Mouse (Mus musculus): ENCODE measurements around the gene Scn3b. TPM values are rescaled to one million over a fixed set of nuclear protein-coding genes. Genes with fewer than 3 reads are reported as not detected.

The Scn3b gene
- polyA plus RNA-seq, 1 experiment from 2014 or later = 13.7 TPM

DNA sequence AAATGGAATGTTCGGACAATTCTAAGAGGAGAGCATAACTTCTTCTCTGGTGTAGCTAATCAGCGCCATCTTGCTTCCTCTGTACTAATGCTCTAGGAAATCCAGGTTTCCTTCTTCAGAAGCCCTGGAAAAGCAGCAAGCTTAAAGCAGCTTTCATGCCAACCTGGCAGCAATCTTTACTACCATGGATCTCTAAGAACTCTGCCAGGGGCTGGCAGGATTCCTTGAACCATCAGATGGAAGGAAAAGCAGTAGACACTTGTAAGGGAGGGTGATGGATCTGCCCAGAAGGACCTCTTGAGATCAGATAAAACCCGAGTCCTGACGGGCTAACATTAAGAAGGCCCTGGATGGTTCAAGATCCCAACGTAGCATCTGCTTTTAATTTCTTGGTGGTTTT is 27.2 kb downstream of the Scn3b start:
- H3K4me3 ChIP-seq (replicated peaks) = no peak overlapping the region
- no peak overlapping the region for H3K27ac ChIP-seq (replicated peaks)
- H3K9ac ChIP-seq = no peak overlapping the region
- no peaks in the 10 kb centered on the region for H3K4me1 ChIP-seq
- whole genome bisulfite sequencing = 84% methylated on average over 5 of the region's 5 CpGs
- H3K27me3 ChIP-seq = no peaks in the 10 kb centered on the region
- no peak overlapping the region for H3K4me2 ChIP-seq (replicated peaks)
- ATAC-seq (ENCODE audit: insufficient number of reproducible peaks, low FRiP score, low TSS enrichment, low read depth) = no peak
- H3K36me3 ChIP-seq = peaks cover 12% of the 10 kb centered on the region; the same call in 1 of the 2 replicates
- H3K9me3 ChIP-seq (replicated peaks) = no peaks in the 10 kb centered on the region

DNA sequence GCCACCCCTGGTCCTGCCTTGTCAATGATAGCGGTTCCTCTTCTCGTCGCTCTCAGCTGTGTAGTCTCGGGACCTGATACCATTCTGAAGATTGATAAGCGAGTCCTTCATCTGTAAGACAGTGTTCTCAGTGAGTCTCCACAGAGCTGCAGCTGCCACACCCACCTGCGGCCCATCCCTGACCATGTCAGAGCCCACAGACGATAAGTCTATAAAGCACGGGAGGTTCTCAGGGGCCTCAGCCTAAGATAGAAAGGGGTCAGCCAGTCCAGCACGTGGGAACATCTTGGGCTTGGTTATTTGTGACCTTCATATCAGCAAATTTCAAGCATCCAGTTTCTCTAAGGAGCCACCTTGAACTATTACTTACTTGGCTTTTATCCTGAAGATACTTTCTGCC is 29.0 kb downstream of the Scn3b start:
- no peaks in the 10 kb centered on the region for H3K9me3 ChIP-seq (replicated peaks)
- no peak overlapping the region for H3K4me2 ChIP-seq (replicated peaks)
- no peaks in the 10 kb centered on the region for H3K4me1 ChIP-seq
- ATAC-seq (ENCODE audit: insufficient number of reproducible peaks, low FRiP score, low TSS enrichment, low read depth) = no peak
- no peak overlapping the region for H3K9ac ChIP-seq
- H3K36me3 ChIP-seq = peaks cover 18% of the 10 kb centered on the region; the same call in 1 of the 2 replicates
- H3K4me3 ChIP-seq (replicated peaks) = no peak overlapping the region
- WGBS = 93% methylated on average over 9 of the region's 9 CpGs
- no peak overlapping the region for H3K27ac ChIP-seq (replicated peaks)
- H3K27me3 ChIP-seq = no peaks in the 10 kb centered on the region

DNA sequence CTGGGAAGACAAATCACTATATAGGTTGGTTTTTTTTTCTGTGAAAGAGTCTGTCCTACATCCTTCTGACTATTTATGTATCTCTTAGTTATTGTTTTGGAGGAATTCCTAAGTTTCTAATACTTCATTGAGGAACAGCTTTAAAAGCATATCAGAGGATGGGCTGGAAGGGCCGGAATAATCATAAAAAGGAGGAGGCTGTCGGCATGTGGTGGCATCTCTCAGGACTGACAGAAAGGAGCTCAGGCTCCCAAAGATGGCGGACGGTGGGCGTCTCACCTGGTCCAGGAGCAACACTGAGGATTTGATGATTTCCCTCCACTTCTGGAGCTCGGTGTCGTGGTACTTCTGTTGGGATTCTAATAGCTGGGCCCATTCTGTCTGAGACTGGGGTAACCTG is 30.3 kb downstream of the Scn3b start:
- no peak for ATAC-seq (ENCODE audit: insufficient number of reproducible peaks, low FRiP score, low TSS enrichment, low read depth)
- no peaks in the 10 kb centered on the region for H3K9me3 ChIP-seq (replicated peaks)
- no peaks in the 10 kb centered on the region for H3K4me1 ChIP-seq
- H3K27ac ChIP-seq (replicated peaks) = no peak overlapping the region
- no peak overlapping the region for H3K4me3 ChIP-seq (replicated peaks)
- WGBS = over 99% methylated on average over 7 of the region's 7 CpGs
- H3K27me3 ChIP-seq = no peaks in the 10 kb centered on the region
- peaks cover 21% of the 10 kb centered on the region; the same call in 1 of the 2 replicates for H3K36me3 ChIP-seq
- H3K9ac ChIP-seq = no peak overlapping the region
- H3K4me2 ChIP-seq (replicated peaks) = no peak overlapping the region

DNA sequence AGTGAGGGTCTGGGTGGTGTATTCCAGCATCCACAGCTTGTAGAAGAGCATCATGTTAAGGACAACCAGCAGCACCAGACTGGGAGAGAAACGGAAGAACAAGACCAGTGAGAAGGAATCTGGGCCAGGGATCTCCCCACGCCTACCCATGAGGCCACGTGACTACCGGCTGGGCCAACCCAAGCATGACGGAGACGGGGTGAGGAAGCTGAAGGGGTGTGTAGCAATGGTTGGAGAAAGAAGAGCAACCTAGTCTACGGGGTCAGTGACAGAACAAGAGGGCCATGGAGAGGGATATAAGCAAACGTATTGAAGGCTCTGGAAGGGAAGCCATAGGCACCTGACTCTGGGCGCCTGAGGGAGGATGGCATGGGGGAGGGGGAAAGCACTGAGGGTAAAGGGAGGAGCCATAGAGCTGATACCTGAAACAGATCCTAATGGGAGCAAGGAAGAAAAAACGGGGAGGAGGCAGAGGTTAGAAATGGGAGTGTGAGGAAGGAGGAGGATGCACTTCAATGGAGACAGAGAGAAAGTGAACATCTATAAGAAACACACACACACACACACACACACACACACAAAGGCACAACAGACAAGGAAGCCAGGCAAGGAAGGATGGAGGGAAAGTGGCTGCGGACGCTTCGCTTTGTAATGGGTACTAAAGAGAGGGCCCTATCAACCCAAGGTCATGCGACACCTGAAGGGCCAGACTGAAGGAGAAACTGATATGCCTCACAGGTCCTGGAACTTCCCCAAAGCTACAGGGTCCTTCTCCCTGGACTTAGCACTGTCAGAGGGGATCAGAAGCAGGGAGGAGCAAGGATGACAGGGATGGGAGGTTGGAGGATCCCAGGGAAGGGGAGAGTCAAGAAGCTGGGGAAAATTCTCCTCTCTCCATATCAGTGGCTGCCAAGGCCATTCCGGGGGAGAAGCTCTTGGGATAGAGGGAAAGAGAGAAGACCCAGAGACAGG is 31.3 kb downstream of the Scn3b start:
- Histone ChIP-seq H3K9ac (no peak overlapping the region), H3K27me3 (no peaks in the 10 kb centered on the region), H3K4me3 (replicated peaks) (no peak overlapping the region), H3K27ac (replicated peaks) (no peak overlapping the region), H3K9me3 (replicated peaks) (no peaks in the 10 kb centered on the region), H3K4me1 (no peaks in the 10 kb centered on the region), H3K4me2 (replicated peaks) (no peak overlapping the region), H3K36me3 (peaks cover 29% of the 10 kb centered on the region; the same call in 1 of the 2 replicates)
- ATAC-seq (ENCODE audit: insufficient number of reproducible peaks, low FRiP score, low TSS enrichment, low read depth) = no peak
- 87% methylated on average over 15 of the region's 15 CpGs for WGBS

DNA sequence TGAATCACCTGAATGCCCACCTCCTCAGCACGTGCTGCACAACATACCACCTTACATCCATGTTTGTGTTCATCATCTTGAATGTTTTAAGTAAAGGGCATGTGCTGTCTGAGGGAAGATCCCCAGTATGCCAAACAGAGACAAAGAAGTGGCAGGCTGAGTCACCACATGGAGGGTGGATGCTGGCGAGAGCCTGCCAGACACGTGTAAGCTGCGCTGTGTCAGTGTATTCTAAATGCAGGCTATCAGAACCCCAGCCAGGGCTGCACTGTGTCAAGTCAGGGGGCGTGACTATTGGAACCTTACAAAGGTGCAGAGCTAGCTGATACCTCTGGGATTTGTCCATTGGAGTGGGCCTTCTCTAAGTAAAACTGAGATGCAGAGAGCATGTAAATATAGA is 32.5 kb downstream of the Scn3b start:
- no peaks in the 10 kb centered on the region for H3K9me3 ChIP-seq (replicated peaks)
- H3K4me3 ChIP-seq (replicated peaks) = no peak overlapping the region
- no peak for ATAC-seq (ENCODE audit: insufficient number of reproducible peaks, low FRiP score, low TSS enrichment, low read depth)
- H3K4me1 ChIP-seq = no peaks in the 10 kb centered on the region
- no peaks in the 10 kb centered on the region for H3K27me3 ChIP-seq
- 81% methylated on average over 5 of the region's 5 CpGs for WGBS
- no peak overlapping the region for H3K4me2 ChIP-seq (replicated peaks)
- no peak overlapping the region for H3K27ac ChIP-seq (replicated peaks)
- no peak overlapping the region for H3K9ac ChIP-seq
- peaks cover 38% of the 10 kb centered on the region; the same call in 1 of the 2 replicates for H3K36me3 ChIP-seq

DNA sequence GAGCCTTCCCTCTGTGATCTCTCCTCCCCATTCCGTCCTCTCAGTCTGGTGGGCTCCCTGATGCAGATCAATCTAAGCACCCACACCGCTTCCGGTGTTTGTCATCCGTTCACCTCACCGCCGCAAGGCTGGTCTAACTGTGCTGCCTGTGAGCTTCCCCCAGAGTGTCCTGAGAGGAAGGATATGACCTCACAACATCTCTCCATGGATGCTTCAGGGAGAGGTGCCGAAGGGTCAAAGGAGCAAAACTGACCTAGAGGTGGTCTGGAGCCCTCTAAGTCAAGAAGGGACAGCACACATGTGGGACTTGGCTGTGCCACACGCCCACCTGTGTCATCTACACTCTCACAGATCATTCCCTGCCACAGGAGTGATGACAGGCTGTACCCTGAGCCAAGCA is 33.4 kb downstream of the Scn3b start:
- H3K9me3 ChIP-seq (replicated peaks) = no peaks in the 10 kb centered on the region
- no peak overlapping the region for H3K4me3 ChIP-seq (replicated peaks)
- H3K36me3 ChIP-seq = peaks cover 38% of the 10 kb centered on the region; the same call in 1 of the 2 replicates
- WGBS = 88% methylated on average over 8 of the region's 8 CpGs
- H3K4me2 ChIP-seq (replicated peaks) = no peak overlapping the region
- H3K4me1 ChIP-seq = no peaks in the 10 kb centered on the region
- H3K9ac ChIP-seq = no peak overlapping the region
- H3K27me3 ChIP-seq = no peaks in the 10 kb centered on the region
- H3K27ac ChIP-seq (replicated peaks) = no peak overlapping the region
- ATAC-seq (ENCODE audit: insufficient number of reproducible peaks, low FRiP score, low TSS enrichment, low read depth) = no peak

DNA sequence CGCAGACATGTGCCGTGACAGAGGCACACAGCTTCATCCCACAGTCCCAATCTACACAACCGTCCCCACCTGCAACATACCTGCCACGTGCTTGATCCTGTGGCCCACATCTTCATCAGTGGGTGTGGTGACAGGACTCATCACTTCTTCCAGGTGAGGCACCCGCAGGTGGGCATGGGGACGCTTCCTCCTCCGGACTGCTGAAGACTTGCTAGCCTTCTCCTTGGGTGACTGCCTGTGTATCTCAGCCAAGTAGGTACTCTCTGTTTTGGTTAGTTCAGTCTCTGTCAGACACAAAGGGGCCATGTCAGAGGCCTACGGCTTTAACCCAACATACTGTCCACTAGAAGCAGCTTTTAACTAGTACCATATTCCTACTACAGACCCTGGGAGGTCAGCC is 35.2 kb downstream of the Scn3b start:
- peaks cover 41% of the 10 kb centered on the region; the same call in 1 of the 2 replicates for H3K36me3 ChIP-seq
- WGBS = 90% methylated on average over 8 of the region's 8 CpGs

DNA sequence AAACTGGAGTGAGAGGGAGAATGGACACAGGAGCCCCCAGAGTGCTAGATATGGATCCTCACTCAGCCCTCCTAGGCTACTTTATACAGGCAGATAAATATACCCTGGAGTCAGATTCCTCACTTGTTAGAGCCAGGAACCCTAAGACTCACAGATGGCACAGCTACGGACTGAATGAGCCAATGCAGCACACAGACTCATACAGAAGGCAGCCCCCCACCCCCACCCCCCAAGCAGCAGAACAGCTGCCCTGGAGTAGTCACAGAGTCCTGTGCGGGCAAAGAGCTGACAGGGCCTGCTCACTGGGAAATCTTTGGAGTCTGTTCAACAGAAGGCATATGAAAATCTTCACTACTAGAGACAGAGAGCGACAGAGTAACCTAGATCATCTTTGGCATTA is 38.3 kb downstream of the Scn3b start:
- 70% methylated on average over 3 of the region's 3 CpGs for WGBS
- Histone ChIP-seq H3K9ac (no peak overlapping the region), H3K36me3 (peaks cover 28% of the 10 kb centered on the region; the same call in 1 of the 2 replicates), H3K27me3 (no peaks in the 10 kb centered on the region), H3K4me2 (replicated peaks) (no peak overlapping the region), H3K27ac (replicated peaks) (no peak overlapping the region), H3K4me3 (replicated peaks) (no peak overlapping the region), H3K4me1 (no peaks in the 10 kb centered on the region), H3K9me3 (replicated peaks) (no peaks in the 10 kb centered on the region)
- ATAC-seq (ENCODE audit: insufficient number of reproducible peaks, low FRiP score, low TSS enrichment, low read depth) = no peak

More for the DNA sequence above, 35.2 kb downstream of the Scn3b start:
- ATAC-seq (ENCODE audit: insufficient number of reproducible peaks, low FRiP score, low TSS enrichment, low read depth) = no peak
- Histone ChIP-seq H3K9ac (no peak overlapping the region), H3K4me3 (replicated peaks) (no peak overlapping the region), H3K4me2 (replicated peaks) (no peak overlapping the region), H3K9me3 (replicated peaks) (no peaks in the 10 kb centered on the region), H3K27ac (replicated peaks) (no peak overlapping the region), H3K4me1 (no peaks in the 10 kb centered on the region), H3K27me3 (no peaks in the 10 kb centered on the region)

DNA sequence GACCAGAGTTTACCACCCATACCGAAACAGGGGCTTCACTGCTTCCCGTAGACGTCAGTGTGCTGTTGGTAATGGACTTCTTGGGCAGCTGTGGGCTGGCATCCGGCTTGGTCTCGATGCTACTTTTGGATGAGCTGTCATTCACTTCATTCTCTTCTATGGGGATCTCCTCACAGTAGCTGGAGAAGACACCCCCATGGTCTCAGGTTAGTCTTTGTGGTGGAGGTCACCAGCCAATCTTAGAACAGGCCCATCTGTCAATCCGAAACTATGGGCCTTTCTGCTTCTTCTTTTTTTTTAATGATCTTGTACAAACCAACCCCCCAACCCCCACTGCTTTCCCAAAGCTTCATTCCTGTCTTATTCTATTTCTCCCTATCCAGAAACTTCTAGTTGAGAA is 40.9 kb downstream of the Scn3b start:
- Histone ChIP-seq H3K36me3 (peaks cover 21% of the 10 kb centered on the region; the same call in 1 of the 2 replicates), H3K27me3 (no peaks in the 10 kb centered on the region), H3K27ac (replicated peaks) (no peak overlapping the region), H3K4me3 (replicated peaks) (no peak overlapping the region), H3K4me2 (replicated peaks) (no peak overlapping the region), H3K4me1 (no peaks in the 10 kb centered on the region), H3K9ac (no peak overlapping the region), H3K9me3 (replicated peaks) (no peaks in the 10 kb centered on the region)
- 92% methylated on average over 6 of the region's 6 CpGs for WGBS
- no peak for ATAC-seq (ENCODE audit: insufficient number of reproducible peaks, low FRiP score, low TSS enrichment, low read depth)

DNA sequence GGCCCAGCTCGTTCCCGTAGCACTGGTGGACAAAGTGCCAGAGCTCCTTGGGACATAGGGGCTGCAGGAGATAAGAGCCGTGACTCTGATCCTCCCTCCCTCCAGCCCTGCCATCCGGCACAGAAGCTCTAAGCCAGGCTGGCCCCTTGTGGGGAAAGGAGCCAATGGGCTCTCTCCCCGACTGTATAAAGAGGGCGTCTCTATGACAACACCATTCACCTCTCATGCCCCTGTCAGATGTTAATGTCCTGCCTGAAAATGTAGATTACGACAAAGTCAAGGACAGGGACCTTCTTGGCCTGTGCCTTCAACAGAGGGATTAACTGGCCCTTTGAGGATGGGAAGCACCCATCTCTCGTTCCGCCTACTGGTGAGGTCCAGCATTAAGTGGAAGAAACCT is 42.8 kb downstream of the Scn3b start:
- H3K27me3 ChIP-seq = no peaks in the 10 kb centered on the region
- ATAC-seq (ENCODE audit: insufficient number of reproducible peaks, low FRiP score, low TSS enrichment, low read depth) = no peak
- H3K9me3 ChIP-seq (replicated peaks) = no peaks in the 10 kb centered on the region
- no peak overlapping the region for H3K4me3 ChIP-seq (replicated peaks)
- no peak overlapping the region for H3K27ac ChIP-seq (replicated peaks)
- peaks cover 9% of the 10 kb centered on the region; the same call in 1 of the 2 replicates for H3K36me3 ChIP-seq
- no peak overlapping the region for H3K4me2 ChIP-seq (replicated peaks)
- H3K9ac ChIP-seq = no peak overlapping the region
- H3K4me1 ChIP-seq = no peaks in the 10 kb centered on the region
- 76% methylated on average over 9 of the region's 9 CpGs for WGBS

DNA sequence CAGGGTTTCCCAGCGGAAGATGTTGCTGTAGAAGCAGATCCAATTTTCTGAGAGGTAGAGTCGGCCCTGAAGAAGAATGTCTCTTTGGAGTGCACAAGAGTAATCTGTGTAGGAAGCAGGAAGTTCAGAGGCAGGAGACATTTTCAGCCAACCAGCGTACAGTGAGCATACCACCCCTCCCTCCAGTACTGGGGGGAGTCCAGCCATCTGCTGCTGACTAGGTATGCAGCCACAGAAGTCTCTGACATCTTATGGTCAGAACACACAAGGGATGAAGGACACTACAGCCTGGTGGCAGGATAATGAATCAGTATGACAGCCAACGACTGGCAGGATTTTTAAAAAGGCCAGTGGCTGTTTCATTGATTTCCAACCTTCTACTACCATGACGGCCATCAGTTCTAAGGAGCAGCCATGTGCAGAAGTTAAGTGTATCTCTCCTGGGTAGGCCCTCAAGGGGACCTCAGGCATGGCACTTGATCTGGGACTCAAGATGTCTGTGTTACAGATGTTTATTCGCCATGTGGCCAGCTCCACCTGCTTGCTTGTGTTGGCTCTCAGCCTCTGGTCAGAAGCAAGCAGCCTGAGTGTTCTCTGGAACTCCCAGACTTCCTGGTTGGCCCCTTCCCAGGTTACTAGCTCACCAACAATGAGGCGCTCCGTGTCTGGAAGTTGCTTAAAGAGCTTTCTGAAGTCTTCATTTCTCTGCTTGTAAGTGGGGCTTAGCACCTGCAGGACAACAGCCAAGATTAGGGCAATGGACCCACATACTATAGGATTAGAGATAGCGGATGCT is 48.0 kb downstream of the Scn3b start:
- H3K27me3 ChIP-seq = no peaks in the 10 kb centered on the region
- peaks cover 14% of the 10 kb centered on the region; the same call in 1 of the 2 replicates for H3K4me1 ChIP-seq
- H3K9me3 ChIP-seq (replicated peaks) = no peaks in the 10 kb centered on the region
- H3K4me3 ChIP-seq (replicated peaks) = no peak overlapping the region
- H3K36me3 ChIP-seq = peaks cover 6% of the 10 kb centered on the region; the same call in 1 of the 2 replicates
- no peak overlapping the region for H3K27ac ChIP-seq (replicated peaks)
- no peak for ATAC-seq (ENCODE audit: insufficient number of reproducible peaks, low FRiP score, low TSS enrichment, low read depth)
- H3K4me2 ChIP-seq (replicated peaks) = no peak overlapping the region
- 83% methylated on average over 9 of the region's 9 CpGs for WGBS
- no peak overlapping the region for H3K9ac ChIP-seq

Data from embryonic facial prominence, embryonic 15.5 days (tissue).